Mouse (Mus musculus): ENCODE data around the gene Ubac2.

- TF ChIP-seq CTCF (IDR thresholded peaks at IDR 0.05; ENCODE audit: insufficient read depth, low read length) (no peak), POLR2A (IDR thresholded peaks at IDR 0.05; ENCODE audit: borderline replicate concordance, extremely low read depth, low read depth, low read length) (no peak)
Observed at GRCm38 (mm10) chr14:121939582-121939981, 61.2 kb downstream of the Ubac2 start.

All from lung, adult 2 months (tissue).